Mouse (Mus musculus): ENCODE results near the gene Heatr4. TPM values are rescaled to one million over a fixed set of nuclear protein-coding genes. Genes with fewer than 3 reads are reported as not detected.
"Not testable (repeated sequence)": the region's sequence is repeated elsewhere in the genome, so short reads cannot be mapped to it uniquely, and the experiment has no call there.

Gene Heatr4
- total RNA-seq (2014; rRNA removed): 0.05 TPM in 1 of 2 replicates, not detected in the other
- polyA plus RNA-seq (2015; fragmentation: Nextera tagmentation; extraction: Ambion mirVana): 0.10 TPM in 1 of 2 replicates, not detected in the other

GRCm38 (mm10) chr12:83984752-83985151, at the start of gene Heatr4:
Gene Heatr4, minus strand, starts transcription at chr12:83984852.
- 67% methylated on average over 4 of the region's 4 CpGs for WGBS
- no peak within 1 kb of the TSS for H3K27ac ChIP-seq (ENCODE audit: low read depth, low read length)
- H3K4me2 ChIP-seq (ENCODE audit: low read depth, low read length, poor library complexity, severe bottlenecking): no peak within 1 kb of the TSS
- no peaks in the 10 kb centered on the region for H3K36me3 ChIP-seq (ENCODE audit: insufficient read depth, low read length)
- TF ChIP-seq CTCF (IDR thresholded peaks at IDR 0.05): no peak
- H3K4me3 ChIP-seq (ENCODE audit: low read depth, low read length): no peak within 1 kb of the TSS
- DNase-seq (ENCODE audit: low spot score) (no peak), ATAC-seq (ENCODE audit: low FRiP score) (no peak)
- H3K9me3 ChIP-seq (ENCODE audit: low read length): no peaks in the 10 kb centered on the region
- no peak within 1 kb of the TSS for H3K9ac ChIP-seq (replicated peaks; ENCODE audit: low read length, poor library complexity, severe bottlenecking)
- no peaks in the 10 kb centered on the region for H3K4me1 ChIP-seq (ENCODE audit: insufficient read depth, low read length)
- H3K27me3 ChIP-seq (ENCODE audit: insufficient read depth, low read length): no peaks in the 10 kb centered on the region

- DNase-seq (ENCODE audit: low spot score) (no peak), ATAC-seq (ENCODE audit: low FRiP score) (no peak)
- no peak for TF ChIP-seq CTCF (IDR thresholded peaks at IDR 0.05)
- no peaks in the 10 kb centered on the region for H3K9me3 ChIP-seq (ENCODE audit: low read length)
- no peak overlapping the region for H3K4me3 ChIP-seq (ENCODE audit: low read depth, low read length)
- no peak overlapping the region for H3K4me2 ChIP-seq (ENCODE audit: low read depth, low read length, poor library complexity, severe bottlenecking)
- no peaks in the 10 kb centered on the region for H3K36me3 ChIP-seq (ENCODE audit: insufficient read depth, low read length)
- H3K27ac ChIP-seq (ENCODE audit: low read depth, low read length): no peak overlapping the region
- no peaks in the 10 kb centered on the region for H3K27me3 ChIP-seq (ENCODE audit: insufficient read depth, low read length)
- 0 out of 2 replicates have a peak, but pooled peaks cover 3% of the 10 kb centered on the region for H3K4me1 ChIP-seq (ENCODE audit: insufficient read depth, low read length)
- 75% methylated on average over 4 of the region's 4 CpGs for WGBS
- H3K9ac ChIP-seq (replicated peaks; ENCODE audit: low read length, poor library complexity, severe bottlenecking): no peak overlapping the region
Measured at GRCm38 (mm10) chr12:84034108-84034507, 49.5 kb upstream of the Heatr4 start.

DNA sequence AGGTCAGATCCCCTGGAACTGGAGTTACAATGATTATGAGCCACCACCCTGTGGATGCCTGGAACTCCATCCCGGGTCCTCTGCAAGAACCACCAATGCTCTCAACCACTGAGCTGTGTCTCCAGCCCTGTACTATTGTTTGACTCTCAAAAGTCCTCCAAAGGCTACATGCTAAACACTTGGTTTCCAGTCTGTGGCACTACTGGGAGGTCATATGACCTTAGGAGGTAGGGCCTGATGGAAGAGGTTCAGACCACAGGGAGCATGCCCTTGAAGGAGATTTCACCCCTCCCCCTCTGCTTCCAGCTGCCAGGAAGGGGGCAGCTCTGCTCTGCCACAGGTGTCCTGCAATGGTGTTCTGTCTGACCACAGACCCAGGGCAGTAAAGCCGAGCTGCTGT, 48.6 kb upstream of the Heatr4 start:
- WGBS: 83% methylated on average over 2 of the region's 2 CpGs

DNA sequence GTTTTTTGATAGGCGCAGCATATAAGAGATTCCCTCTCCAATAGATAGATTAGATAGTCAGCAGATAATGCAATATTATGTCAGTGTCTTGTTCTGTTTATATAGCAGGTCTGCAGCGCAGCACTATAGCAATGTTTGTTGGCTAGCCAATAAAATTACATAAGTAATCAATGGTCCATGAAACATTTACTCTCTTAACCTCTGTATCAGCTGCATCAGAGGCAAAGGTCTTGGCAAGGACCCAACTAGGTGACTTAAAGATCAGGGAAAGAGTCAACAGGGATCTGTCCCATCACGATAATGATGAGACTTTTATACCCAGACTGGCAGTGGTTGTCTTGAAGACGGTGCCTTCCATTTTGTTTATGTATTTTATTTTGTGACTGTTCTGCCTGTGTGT, 48.2 kb upstream of the Heatr4 start:
- TF ChIP-seq CTCF (IDR thresholded peaks at IDR 0.05): no peak

More for the DNA sequence above, 48.6 kb upstream of the Heatr4 start:
- not testable (repeated sequence) for H3K27ac ChIP-seq (ENCODE audit: low read depth, low read length); H3K36me3 ChIP-seq (ENCODE audit: insufficient read depth, low read length); H3K4me2 ChIP-seq (ENCODE audit: low read depth, low read length, poor library complexity, severe bottlenecking); H3K9ac ChIP-seq (replicated peaks; ENCODE audit: low read length, poor library complexity, severe bottlenecking); H3K4me1 ChIP-seq (ENCODE audit: insufficient read depth, low read length); ATAC-seq (ENCODE audit: low FRiP score); H3K4me3 ChIP-seq (ENCODE audit: low read depth, low read length); DNase-seq (ENCODE audit: low spot score); H3K27me3 ChIP-seq (ENCODE audit: insufficient read depth, low read length); H3K9me3 ChIP-seq (ENCODE audit: low read length)

DNA sequence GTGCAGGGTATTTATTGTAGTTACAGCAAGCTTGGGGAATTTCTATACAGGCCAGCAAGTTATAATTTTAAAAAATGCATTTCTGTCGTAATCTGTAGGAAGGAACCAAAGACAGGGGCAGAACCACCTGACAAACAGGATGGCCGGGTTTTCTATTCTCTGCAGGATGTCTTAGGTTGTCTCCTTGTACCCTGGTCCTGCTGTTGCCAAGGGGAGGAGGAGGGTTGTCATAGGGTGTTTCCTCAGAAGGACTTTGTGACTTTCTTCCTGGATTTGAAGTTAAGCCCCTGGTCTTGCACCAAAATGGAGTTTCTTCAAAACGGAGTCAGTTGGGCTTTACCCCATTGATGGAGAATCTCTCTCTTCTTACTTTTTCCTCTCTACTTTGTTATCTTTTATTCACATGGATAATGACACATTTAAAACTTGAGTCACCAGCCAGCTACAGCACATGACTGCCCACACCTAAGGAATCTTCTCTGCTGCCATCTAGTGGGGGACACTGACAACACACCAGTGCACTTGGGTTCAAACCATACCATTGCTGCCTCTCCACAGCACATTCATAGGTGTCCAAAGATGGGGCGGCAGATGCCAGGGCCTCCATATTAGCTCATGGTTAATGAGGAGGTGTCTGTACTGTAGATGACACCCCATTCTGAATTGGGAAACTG, 46.1 kb upstream of the Heatr4 start:
- peak; percentile 89 for TF ChIP-seq CTCF (IDR thresholded peaks at IDR 0.05)
- Histone ChIP-seq H3K4me3 (ENCODE audit: low read depth, low read length) (no peak overlapping the region), H3K9me3 (ENCODE audit: low read length) (no peaks in the 10 kb centered on the region), H3K4me1 (ENCODE audit: insufficient read depth, low read length) (no peaks in the 10 kb centered on the region), H3K27ac (ENCODE audit: low read depth, low read length) (no peak overlapping the region), H3K4me2 (ENCODE audit: low read depth, low read length, poor library complexity, severe bottlenecking) (no peak overlapping the region), H3K27me3 (ENCODE audit: insufficient read depth, low read length) (no peaks in the 10 kb centered on the region), H3K36me3 (ENCODE audit: insufficient read depth, low read length) (no peaks in the 10 kb centered on the region), H3K9ac (replicated peaks; ENCODE audit: low read length, poor library complexity, severe bottlenecking) (no peak overlapping the region)
- ATAC-seq (ENCODE audit: low FRiP score) (no peak), DNase-seq (ENCODE audit: low spot score) (peak; percentile 76)
- 65% methylated on average over 4 of the region's 4 CpGs for WGBS

More for the DNA sequence above, 48.2 kb upstream of the Heatr4 start:
- DNase-seq (ENCODE audit: low spot score) (no peak), ATAC-seq (ENCODE audit: low FRiP score) (no peak)
- H3K4me1 ChIP-seq (ENCODE audit: insufficient read depth, low read length): 0 out of 2 replicates have a peak, but pooled peaks cover 3% of the 10 kb centered on the region
- no peaks in the 10 kb centered on the region for H3K27me3 ChIP-seq (ENCODE audit: insufficient read depth, low read length)
- no peak overlapping the region for H3K4me2 ChIP-seq (ENCODE audit: low read depth, low read length, poor library complexity, severe bottlenecking)
- no peak overlapping the region for H3K9ac ChIP-seq (replicated peaks; ENCODE audit: low read length, poor library complexity, severe bottlenecking)
- 92% methylated on average over 4 of the region's 4 CpGs for WGBS
- H3K27ac ChIP-seq (ENCODE audit: low read depth, low read length): no peak overlapping the region
- H3K9me3 ChIP-seq (ENCODE audit: low read length): no peaks in the 10 kb centered on the region
- H3K4me3 ChIP-seq (ENCODE audit: low read depth, low read length): no peak overlapping the region
- no peaks in the 10 kb centered on the region for H3K36me3 ChIP-seq (ENCODE audit: insufficient read depth, low read length)

GRCm38 (mm10) chr12:84029043-84029442, 44.4 kb upstream of the Heatr4 start:
- not testable (repeated sequence) for H3K4me2 ChIP-seq (ENCODE audit: low read depth, low read length, poor library complexity, severe bottlenecking); H3K9ac ChIP-seq (replicated peaks; ENCODE audit: low read length, poor library complexity, severe bottlenecking); H3K4me3 ChIP-seq (ENCODE audit: low read depth, low read length); H3K36me3 ChIP-seq (ENCODE audit: insufficient read depth, low read length); H3K27me3 ChIP-seq (ENCODE audit: insufficient read depth, low read length); DNase-seq (ENCODE audit: low spot score); H3K27ac ChIP-seq (ENCODE audit: low read depth, low read length); H3K4me1 ChIP-seq (ENCODE audit: insufficient read depth, low read length); ATAC-seq (ENCODE audit: low FRiP score); H3K9me3 ChIP-seq (ENCODE audit: low read length)
- WGBS: 100% methylated on average over 1 of the region's 1 CpGs

GRCm38 (mm10) chr12:84028328-84028727, 43.7 kb upstream of the Heatr4 start:
- not testable (repeated sequence) for H3K4me2 ChIP-seq (ENCODE audit: low read depth, low read length, poor library complexity, severe bottlenecking)
- 43% methylated on average over 3 of the region's 3 CpGs for WGBS

More at GRCm38 (mm10) chr12:84028328-84028727, 43.7 kb upstream of the Heatr4 start:
- ATAC-seq (ENCODE audit: low FRiP score); H3K9me3 ChIP-seq (ENCODE audit: low read length); H3K9ac ChIP-seq (replicated peaks; ENCODE audit: low read length, poor library complexity, severe bottlenecking); H3K4me1 ChIP-seq (ENCODE audit: insufficient read depth, low read length); H3K4me3 ChIP-seq (ENCODE audit: low read depth, low read length); H3K36me3 ChIP-seq (ENCODE audit: insufficient read depth, low read length); H3K27ac ChIP-seq (ENCODE audit: low read depth, low read length); DNase-seq (ENCODE audit: low spot score); H3K27me3 ChIP-seq (ENCODE audit: insufficient read depth, low read length): not testable (repeated sequence)
